Mouse (Mus musculus) stomach, embryonic 14.5 days (tissue): ENCODE measurements around the gene Arf3. TPM values are rescaled to one million over a fixed set of nuclear protein-coding genes. Genes with fewer than 3 reads are reported as not detected.

Experiments used
- ATAC-seq: fragments of 200-750 bp; cut with Nextera tagmentation; 2 replicates; pipeline ENCODE4 v1.8.0; 2017; ENCODE audit warnings: low read depth, moderate TSS enrichment; ENCODE audit not compliant: insufficient number of reproducible peaks, insufficient read depth, low FRiP score
- H3K27ac ChIP-seq: fragments of 300-500 bp; sonication (generic); 2 replicates; pipeline ENCODE4 v1.5.1; 2014; ENCODE audit warnings: mild to moderate bottlenecking, low read length, moderate library complexity, mixed read lengths
- H3K27me3 ChIP-seq: fragments of 300-500 bp; sonication (generic); 2 replicates; pipeline ENCODE4 v1.6.1; 2014; ENCODE audit warnings: low read length, control low read depth, mixed read lengths; ENCODE audit not compliant: control insufficient read depth, insufficient read depth
- H3K36me3 ChIP-seq: fragments of 300-500 bp; sonication (generic); 2 replicates; pipeline ENCODE4 v1.6.1; 2014; ENCODE audit warnings: mild to moderate bottlenecking, control low read depth, low read length, moderate library complexity, mixed read lengths; ENCODE audit not compliant: control insufficient read depth, insufficient read depth
- H3K4me1 ChIP-seq: fragments of 300-500 bp; sonication (generic); 2 replicates; pipeline ENCODE4 v1.6.1; 2014; ENCODE audit warnings: low read length, control low read depth, mixed read lengths; ENCODE audit not compliant: control insufficient read depth, insufficient read depth
- H3K4me2 ChIP-seq: fragments of 300-500 bp; sonication (generic); replicated peaks from 2 replicates; pipeline ENCODE4 v1.6.1; 2014; ENCODE audit warnings: low read depth, low read length, control low read depth
- H3K4me3 ChIP-seq: fragments of 300-500 bp; sonication (generic); 2 replicates; pipeline ENCODE4 v1.5.1; 2014; ENCODE audit warnings: low read depth, low read length, control low read depth
- H3K9ac ChIP-seq: fragments of 300-500 bp; sonication (generic); replicated peaks from 2 replicates; pipeline ENCODE4 v1.6.1; 2014; ENCODE audit warnings: low read depth, mild to moderate bottlenecking, control low read depth, low read length, moderate library complexity, mixed read lengths
- H3K9me3 ChIP-seq: fragments of 300-500 bp; sonication (generic); 2 replicates; pipeline ENCODE4 v1.6.1; 2016; ENCODE audit warnings: low read depth, low read length, control low read depth; ENCODE audit not compliant: control insufficient read depth
- WGBS: fragments of 180-500 bp; shearing (Covaris S2); extraction: QIAGEN DNeasy Blood & Tissue Kit; methylation state at CpG from one replicate; pipeline ENCODE4 v1.1.7; 2014; 5-methylcytosine and 5-hydroxymethylcytosine counted together
- polyA plus RNA-seq: library from polyadenylated mRNA; unstranded; fragments of >200 nt; fragmentation: Nextera tagmentation; extraction: Ambion mirVana; gene quantifications from 2 replicates; pipeline ENCODE4 v1.2.1, GENCODE M21; 2014

Gene Arf3
- polyA plus RNA-seq, 1 experiment from 2014 or later, result 33.2 TPM

- Histone ChIP-seq H3K9me3 (no peaks in the 10 kb centered on the region), H3K9ac (no peak overlapping the region), H3K4me2 (no peak overlapping the region), H3K27me3 (no peaks in the 10 kb centered on the region), H3K4me3 (no peak overlapping the region), H3K36me3 (peaks cover 45% of the 10 kb centered on the region), H3K27ac (no peak overlapping the region), H3K4me1 (no peaks in the 10 kb centered on the region)
- ATAC-seq, result no peak; the same call in 1 of the 2 replicates
- WGBS, result 58% methylated on average over 4 of the region's 4 CpGs
These were observed 24.2 kb downstream of the Arf3 start for GRCm38 (mm10) chr15:98738796-98739195.

- ATAC-seq, result peak; percentile 79
- H3K4me3 ChIP-seq, result no peak overlapping the region
These were observed 25.1 kb downstream of the Arf3 start for GRCm38 (mm10) chr15:98737881-98738280.

GRCm38 (mm10) chr15:98736521-98736920, 26.5 kb downstream of the Arf3 start:
- Histone ChIP-seq H3K36me3 (peaks cover 38% of the 10 kb centered on the region), H3K4me2 (no peak overlapping the region)

More at GRCm38 (mm10) chr15:98737881-98738280, 25.1 kb downstream of the Arf3 start:
- H3K9me3 ChIP-seq, result no peaks in the 10 kb centered on the region
- no peak overlapping the region for H3K27ac ChIP-seq
- no peak overlapping the region for H3K4me2 ChIP-seq
- no peaks in the 10 kb centered on the region for H3K27me3 ChIP-seq
- H3K9ac ChIP-seq, result no peak overlapping the region
- peaks cover 45% of the 10 kb centered on the region for H3K36me3 ChIP-seq
- 0 out of 2 replicates have a peak, but pooled peaks cover 2% of the 10 kb centered on the region for H3K4me1 ChIP-seq

GRCm38 (mm10) chr15:98733976-98734566, 28.9 kb downstream of the Arf3 start:
- Histone ChIP-seq H3K27me3 (no peaks in the 10 kb centered on the region), H3K4me1 (0 out of 2 replicates have a peak, but pooled peaks cover 2% of the 10 kb centered on the region), H3K4me2 (no peak overlapping the region), H3K9ac (no peak overlapping the region), H3K36me3 (peaks cover 13% of the 10 kb centered on the region), H3K9me3 (no peaks in the 10 kb centered on the region), H3K4me3 (no peak overlapping the region), H3K27ac (peak overlapping the region; percentile 52; the same call in 1 of the 2 replicates)
- 62% methylated on average over 5 of the region's 5 CpGs for WGBS
- no peak for ATAC-seq

More at GRCm38 (mm10) chr15:98736521-98736920, 26.5 kb downstream of the Arf3 start:
- Histone ChIP-seq H3K4me1 (0 out of 2 replicates have a peak, but pooled peaks cover 2% of the 10 kb centered on the region), H3K27me3 (no peaks in the 10 kb centered on the region), H3K9ac (no peak overlapping the region), H3K9me3 (no peaks in the 10 kb centered on the region), H3K27ac (no peak overlapping the region), H3K4me3 (no peak overlapping the region)
- WGBS, result 89% methylated on average over 10 of the region's 10 CpGs
- no peak for ATAC-seq

- Histone ChIP-seq H3K4me1 (0 out of 2 replicates have a peak, but pooled peaks cover 2% of the 10 kb centered on the region), H3K27ac (peak overlapping the region; percentile 52; the same call in 1 of the 2 replicates), H3K4me3 (no peak overlapping the region), H3K9me3 (no peaks in the 10 kb centered on the region), H3K27me3 (no peaks in the 10 kb centered on the region), H3K36me3 (peaks cover 8% of the 10 kb centered on the region), H3K4me2 (no peak overlapping the region), H3K9ac (0 out of 2 replicates have a peak overlapping the region, but pooled peaks have one; percentile 6)
- WGBS, result 64% methylated on average over 6 of the region's 6 CpGs
- ATAC-seq, result no peak
These were observed 29.6 kb downstream of the Arf3 start for GRCm38 (mm10) chr15:98733370-98733769.

GRCm38 (mm10) chr15:98732006-98732531, 30.9 kb downstream of the Arf3 start:
- no peak for ATAC-seq
- H3K4me2 ChIP-seq, result no peak overlapping the region
- H3K27me3 ChIP-seq, result no peaks in the 10 kb centered on the region
- WGBS, result 59% methylated on average over 8 of the region's 8 CpGs
- H3K9ac ChIP-seq, result no peak overlapping the region
- H3K9me3 ChIP-seq, result no peaks in the 10 kb centered on the region
- H3K4me3 ChIP-seq, result no peak overlapping the region
- peaks cover 8% of the 10 kb centered on the region for H3K36me3 ChIP-seq
- H3K27ac ChIP-seq, result no peak overlapping the region
- 0 out of 2 replicates have a peak, but pooled peaks cover 5% of the 10 kb centered on the region for H3K4me1 ChIP-seq

GRCm38 (mm10) chr15:98730790-98731189, 32.2 kb downstream of the Arf3 start:
- Histone ChIP-seq H3K9me3 (no peaks in the 10 kb centered on the region), H3K27ac (no peak overlapping the region), H3K9ac (no peak overlapping the region), H3K27me3 (no peaks in the 10 kb centered on the region), H3K4me3 (no peak overlapping the region), H3K4me2 (no peak overlapping the region), H3K36me3 (peaks cover 2% of the 10 kb centered on the region), H3K4me1 (0 out of 2 replicates have a peak, but pooled peaks cover 7% of the 10 kb centered on the region)
- no peak for ATAC-seq
- 84% methylated on average over 6 of the region's 6 CpGs for WGBS

GRCm38 (mm10) chr15:98729791-98730545, 33.0 kb downstream of the Arf3 start:
- no peak overlapping the region for H3K4me3 ChIP-seq
- H3K27ac ChIP-seq, result no peak overlapping the region
- ATAC-seq, result no peak
- no peaks in the 10 kb centered on the region for H3K9me3 ChIP-seq
- H3K9ac ChIP-seq, result no peak overlapping the region
- no peaks in the 10 kb centered on the region for H3K27me3 ChIP-seq
- no peak overlapping the region for H3K4me2 ChIP-seq
- WGBS, result 75% methylated on average over 7 of the region's 7 CpGs
- H3K4me1 ChIP-seq, result 0 out of 2 replicates have a peak, but pooled peaks cover 7% of the 10 kb centered on the region
- H3K36me3 ChIP-seq, result no peaks in the 10 kb centered on the region; the same call in 1 of the 2 replicates
